Mouse (Mus musculus) small intestine, adult 2 months (tissue): ENCODE data around the gene Cntnap2.

Source experiments
- CTCF ChIP-seq: fragments of 200-500 bp; IDR thresholded peaks from 2 replicates; pipeline ENCODE4 v1.5.1; 2012; ENCODE audit warnings: low read depth, mild to moderate bottlenecking, control low read depth, inconsistent platforms, low read length, moderate library complexity, mixed read lengths; ENCODE audit not compliant: insufficient replicate concordance, insufficient read length; ENCODE audit errors: extremely low read depth
- POLR2A ChIP-seq: fragments of 200-500 bp; IDR thresholded peaks from 2 replicates; pipeline ENCODE4 v1.6.1; 2012; ENCODE audit warnings: low read depth, mild to moderate bottlenecking, control low read depth, inconsistent platforms, low read length, moderate library complexity

- TF ChIP-seq CTCF (no peak), POLR2A (no peak)
Measured at GRCm38 (mm10) chr6:47340813-47341502, 2281.8 kb downstream of the Cntnap2 start.
